In the genomic region with DNA sequence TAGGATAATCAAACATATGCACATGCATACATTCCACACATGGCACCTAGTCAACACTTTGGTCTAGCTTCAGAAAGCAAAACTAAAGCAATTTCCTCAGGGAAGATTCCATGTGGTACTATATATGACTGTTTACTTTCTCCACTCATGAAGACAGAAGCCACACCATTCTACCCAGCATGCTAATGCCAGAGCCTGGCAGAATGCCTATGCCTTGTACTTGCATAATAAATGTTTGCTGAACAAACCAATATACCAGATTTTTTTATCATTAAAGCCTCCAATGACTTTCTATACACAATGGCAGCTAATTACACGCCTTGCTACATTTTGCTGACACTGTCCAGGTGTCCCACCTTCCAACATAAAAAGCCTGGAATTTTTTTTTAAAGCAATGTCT, we compare ENCODE assay signal across 9 mouse cellular contexts. TPM values are rescaled to one million over a fixed set of nuclear protein-coding genes. Genes with fewer than 3 reads are reported as not detected.
A peak's percentile ranks its signal among the peaks of the same experiment; 100 is the strongest.
DNase-seq lines count a peak whose midpoint lies in the region; ATAC-seq and TF ChIP-seq lines count a peak whose summit lies in the region.
"Had no signal": no experiment of that assay in that cellular context is flagged by ENCODE, and none has a peak within 500 bp of the region (broad histone marks: within the 10 kb centered on the region; RNA-seq: fewer than 3 reads in every experiment).

No protein-coding gene starts in this region.

- DNase-seq in kidney, postnatal 10 days: peak; percentile 5
- no peak for DNase-seq in kidney, postnatal 4 days
- DNase-seq in ES-E14 (ENCODE audit: low read depth, low spot score): no peak
- DNase-seq in brain, adult 2 months (ENCODE audit: low read depth, low spot score): peak; percentile 6
- no peak for DNase-seq in liver, embryonic 13.5 days
- no peak for DNase-seq in gastrocnemius, postnatal 10 days
- DNase-seq: kidney, postnatal 36 days had no signal

- 53% methylated on average over 1 of the region's 1 CpGs for whole genome bisulfite sequencing in liver, embryonic 13.5 days (ENCODE audit: insufficient replicate concordance)

- peak overlapping the region; percentile 5; the same call in 1 of the 2 replicates for H3K9ac ChIP-seq in ES-E14 (ENCODE audit: insufficient read depth, low read depth, low read length, poor library complexity, severe bottlenecking)
- peak overlapping the region; percentile 76 for H3K9ac ChIP-seq in liver, embryonic 13.5 days
- H3K9ac ChIP-seq: limb, embryonic 15.5 days had no signal

- ATAC-seq in liver, embryonic 13.5 days (ENCODE audit: low read depth): no peak
- ATAC-seq in megakaryocyte progenitor cell, adult 5-6 weeks (replicated peaks; ENCODE audit: poor library complexity): no peak

- peaks cover 2 to 4% of the 10 kb centered on the region in 2 experiments; a peak in 2 of 4 replicates for H3K4me1 ChIP-seq in ES-E14 (ENCODE audit: control insufficient read depth in 2 of 2, insufficient read depth in 2 of 2, low read length in 2 of 2, poor library complexity in 1 of 2)
- peaks cover 17% of the 10 kb centered on the region for H3K4me1 ChIP-seq in liver, embryonic 13.5 days (replicated peaks)
- H3K4me1 ChIP-seq: limb, embryonic 15.5 days had no signal

- peak overlapping the region; percentile 25 to 94; a peak in 2 of 4 replicates for H3K4me3 ChIP-seq in ES-E14 (ENCODE audit: insufficient read depth in 1 of 2, low read depth in 1 of 2, low read length in 2 of 2, poor library complexity in 1 of 2, severe bottlenecking in 1 of 2)
- H3K4me3 ChIP-seq in liver, embryonic 13.5 days (replicated peaks): peak overlapping the region; percentile 70

- no peaks in the 10 kb centered on the region for H3K27me3 ChIP-seq in liver, embryonic 13.5 days
- H3K27me3 ChIP-seq: limb, embryonic 15.5 days had no signal

- H3K4me2 ChIP-seq in liver, embryonic 13.5 days: peak overlapping the region; percentile 68

- H3K9me3 ChIP-seq in ES-E14 (ENCODE audit: control insufficient read depth, insufficient read depth, low read depth, low read length): no peaks in the 10 kb centered on the region
- no peaks in the 10 kb centered on the region for H3K9me3 ChIP-seq in liver, embryonic 13.5 days (replicated peaks)
- H3K9me3 ChIP-seq: limb, embryonic 15.5 days had no signal

- no peak overlapping the region for H3K27ac ChIP-seq in ES-E14 (ENCODE audit: insufficient read depth, low read depth, low read length, poor library complexity, severe bottlenecking)
- no peak overlapping the region for H3K27ac ChIP-seq in liver, embryonic 13.5 days
- H3K27ac ChIP-seq: limb, embryonic 15.5 days had no signal

- in situ Hi-C loops in ES-E14 (cut with MboI; ENCODE audit: low sequenced_read_pairs in 2 of 2, unreplicated experiment in 2 of 2): no loop called here

- H3K36me3 ChIP-seq in ES-E14 (ENCODE audit: control insufficient read depth, insufficient read depth, low read length, poor library complexity, severe bottlenecking): no peaks in the 10 kb centered on the region
- peaks cover 11% of the 10 kb centered on the region for H3K36me3 ChIP-seq in liver, embryonic 13.5 days
- H3K36me3 ChIP-seq: limb, embryonic 15.5 days had no signal

TF ChIP-seq in ES-E14, 5 proteins besides CTCF, POLR2A, EP300 and RAD21:
- TF ChIP-seq CHD2 (IDR thresholded peaks at IDR 0.05; ENCODE audit: low read depth, low read length) (no peak), ZC3H11A (IDR thresholded peaks at IDR 0.05; ENCODE audit: borderline replicate concordance, low read depth, low read length) (no peak), MAFK (IDR thresholded peaks at IDR 0.05; ENCODE audit: insufficient read depth, low read depth, low read length) (no peak), ZNF384 (IDR thresholded peaks at IDR 0.05; ENCODE audit: low read depth, low read length) (no peak), HCFC1 (IDR thresholded peaks at IDR 0.05; ENCODE audit: borderline replicate concordance, insufficient read depth, low read length) (no peak)

RNA-seq across cellular contexts. Expression of a gene that starts 1.7 kb away (rescaled TPM):
- 36.6 and 40.3 TPM in 2 replicates for total RNA-seq in ES-E14 (2012; rRNA removed)
- 16.4 and 22.3 TPM in 2 replicates for polyA plus RNA-seq in liver, embryonic 13.5 days (2015; fragmentation: Nextera tagmentation; extraction: Ambion mirVana)
- 1 to 10 TPM; 6.8 to 7.6 TPM for total RNA-seq in gastrocnemius, postnatal 10 days (2021)
- total RNA-seq in megakaryocyte progenitor cell, adult 5-6 weeks (2015): 68.0 and 68.9 TPM in 2 replicates
- 114 and 142 TPM in 2 replicates for total RNA-seq in megakaryocyte progenitor cell, adult 5-6 weeks (2017)

RNA-seq across cellular contexts. Expression of a gene that starts 24.4 kb away (rescaled TPM):
- 8.7 and 11.6 TPM in 2 replicates for total RNA-seq in ES-E14 (2012; rRNA removed)
- polyA plus RNA-seq in liver, embryonic 13.5 days (2015; fragmentation: Nextera tagmentation; extraction: Ambion mirVana): 7.2 and 8.9 TPM in 2 replicates
- 1 to 10 TPM; 1.5 to 3.2 TPM for total RNA-seq in gastrocnemius, postnatal 10 days (2021)
- total RNA-seq in megakaryocyte progenitor cell, adult 5-6 weeks (2015): 1.5 and 1.7 TPM in 2 replicates
- 1.5 and 2.9 TPM in 2 replicates for total RNA-seq in megakaryocyte progenitor cell, adult 5-6 weeks (2017)

Comparison
In these comparisons a context has a peak if more than half of its experiments do, and no peak if none do; other contexts are left out.
1. DNase-seq: peak in kidney, postnatal 10 days (single experiment) and brain, adult 2 months (single experiment); none in kidney, postnatal 4 days (0 of 2), ES-E14 (single experiment), liver, embryonic 13.5 days (single experiment) and gastrocnemius, postnatal 10 days (single experiment).